Mouse (Mus musculus) cerebellum, adult 2 months (tissue): ENCODE results near the gene Acap1. TPM values are rescaled to one million over a fixed set of nuclear protein-coding genes. Genes with fewer than 3 reads are reported as not detected.
A peak's percentile ranks its signal among the peaks of the same experiment; 100 is the strongest.

Experiments
- DNase-seq, 2 experiments: peaks; one replicate each; pipeline ENCODE4 v3.0.0; 2021
- H3K27ac ChIP-seq: fragments of 200-500 bp; 2 replicates; pipeline ENCODE4 v1.5.1; 2012; ENCODE audit warnings: low read length, control low read depth, inconsistent platforms; ENCODE audit not compliant: insufficient read depth
- H3K27me3 ChIP-seq: fragments of 200-500 bp; 2 replicates; pipeline ENCODE4 v1.6.1; 2012; ENCODE audit warnings: inconsistent platforms, mild to moderate bottlenecking, low read length, moderate library complexity; ENCODE audit not compliant: control insufficient read depth, insufficient read depth
- H3K4me1 ChIP-seq: fragments of 200-500 bp; 2 replicates; pipeline ENCODE4 v1.6.1; 2011; ENCODE audit warnings: low read length; ENCODE audit not compliant: control insufficient read depth, insufficient read depth
- H3K4me3 ChIP-seq: fragments of 200-500 bp; replicated peaks from 2 replicates; pipeline ENCODE3; 2011; ENCODE audit warnings: mild to moderate bottlenecking, low read depth, low read length, control low read depth; ENCODE audit not compliant: insufficient read depth
- CTCF ChIP-seq: fragments of 200-500 bp; IDR thresholded peaks from 2 replicates; pipeline ENCODE4 v1.5.1; 2011; ENCODE audit warnings: low read depth, mild to moderate bottlenecking, control low read depth, low read length, moderate library complexity, borderline replicate concordance; ENCODE audit not compliant: insufficient read depth
- POLR2A ChIP-seq: fragments of 200-500 bp; IDR thresholded peaks from 2 replicates; pipeline ENCODE4 v1.6.1; 2011; ENCODE audit warnings: low read length, control low read depth, borderline replicate concordance; ENCODE audit not compliant: insufficient read depth
- WGBS: fragments of 180-500 bp; shearing (Covaris S2); methylation state at CpG from one replicate; pipeline ENCODE4 v1.1.7; 2018; 5-methylcytosine and 5-hydroxymethylcytosine counted together
- polyA plus RNA-seq: library from polyadenylated mRNA; depleted of rRNA; stranded (reverse); fragments of >200 nt; gene quantifications from 2 replicates; pipeline ENCODE4 v1.2.3, GENCODE M21; 2012

The Acap1 gene
- polyA plus RNA-seq, 1 experiment = 0.18 TPM

- no peaks in the 10 kb centered on the region for H3K27me3 ChIP-seq
Observed at GRCm38 (mm10) chr11:69849128-69849527, 46.2 kb downstream of the Acap1 start.

GRCm38 (mm10) chr11:69848021-69848420 is 47.3 kb downstream of the Acap1 start:
- Histone ChIP-seq H3K27me3 (no peaks in the 10 kb centered on the region), H3K27ac (peak overlapping the region; percentile 29), H3K4me3 (peak overlapping the region; percentile 9), H3K4me1 (peaks cover 14% of the 10 kb centered on the region)
- peak; percentile 76 to 86 for DNase-seq
- WGBS = 33% methylated on average over 6 of the region's 6 CpGs
- no peak for TF ChIP-seq CTCF
- TF ChIP-seq POLR2A = no peak

More at GRCm38 (mm10) chr11:69849128-69849527, 46.2 kb downstream of the Acap1 start:
- H3K4me1 ChIP-seq = peaks cover 14% of the 10 kb centered on the region
- H3K27ac ChIP-seq = no peak overlapping the region
- 87% methylated on average over 9 of the region's 9 CpGs for WGBS
- no peak for TF ChIP-seq CTCF
- TF ChIP-seq POLR2A = no peak
- no peak for DNase-seq
- H3K4me3 ChIP-seq = no peak overlapping the region

GRCm38 (mm10) chr11:69846738-69847688 is 48.3 kb downstream of the Acap1 start:
- Histone ChIP-seq H3K4me3 (peak overlapping the region; percentile 61), H3K27ac (peak overlapping the region; percentile 29), H3K27me3 (no peaks in the 10 kb centered on the region), H3K4me1 (peaks cover 14% of the 10 kb centered on the region)
- peak; percentile 31 to 52 for DNase-seq
- 7% methylated on average over 37 of the region's 37 CpGs for WGBS
- TF ChIP-seq POLR2A = no peak
- TF ChIP-seq CTCF = no peak

GRCm38 (mm10) chr11:69846198-69846680 is 49.1 kb downstream of the Acap1 start, which contains the start of gene Plscr3:
Plscr3 (plus strand) TSS chr11:69846376.
- under 1% methylated on average over 37 of the region's 38 CpGs for WGBS
- H3K4me3 ChIP-seq = peak within 1 kb of the TSS; percentile 61
- H3K27ac ChIP-seq = peak within 1 kb of the TSS; percentile 42
- TF ChIP-seq POLR2A = peak; percentile 73
- TF ChIP-seq CTCF = no peak
- peak; percentile 88 to 92 for DNase-seq
- no peaks in the 10 kb centered on the region for H3K27me3 ChIP-seq
- H3K4me1 ChIP-seq = peaks cover 14% of the 10 kb centered on the region

- DNase-seq = peak in 1 of 2 experiments; percentile 44
- peak overlapping the region; percentile 89 for H3K4me3 ChIP-seq
- WGBS = under 1% methylated on average over 7 of the region's 7 CpGs
- H3K27ac ChIP-seq = peak overlapping the region; percentile 86
- peaks cover 2% of the 10 kb centered on the region; the same call in 1 of the 2 replicates for H3K4me1 ChIP-seq
- no peaks in the 10 kb centered on the region for H3K27me3 ChIP-seq
- TF ChIP-seq POLR2A (no peak), CTCF (no peak)
Observed at GRCm38 (mm10) chr11:69838714-69839104, 56.6 kb downstream of the Acap1 start.

GRCm38 (mm10) chr11:69837952-69838713 is 57.2 kb downstream of the Acap1 start, which contains the start of gene Tmem256:
Tmem256 (plus strand) TSS chr11:69838514.
- H3K4me1 ChIP-seq = peaks cover 5% of the 10 kb centered on the region; the same call in 1 of the 2 replicates
- TF ChIP-seq POLR2A = peak; percentile 82
- TF ChIP-seq CTCF = no peak
- WGBS = under 1% methylated on average over 34 of the region's 34 CpGs

GRCm38 (mm10) chr11:69837604-69837951 is 57.8 kb downstream of the Acap1 start, which contains the start of gene Nlgn2:
Nlgn2 (minus strand) TSS chr11:69837784.
- H3K4me1 ChIP-seq = peaks cover 5% of the 10 kb centered on the region
- no peak for DNase-seq
- H3K27me3 ChIP-seq = no peaks in the 10 kb centered on the region
- peak within 1 kb of the TSS; percentile 86 for H3K27ac ChIP-seq
- H3K4me3 ChIP-seq = peak within 1 kb of the TSS; percentile 98
- TF ChIP-seq CTCF (no peak), POLR2A (peak; percentile 47)
- WGBS = under 1% methylated on average over 32 of the region's 32 CpGs

More at GRCm38 (mm10) chr11:69837952-69838713, 57.2 kb downstream of the Acap1 start, which contains the start of gene Tmem256:
- H3K27ac ChIP-seq = peak within 1 kb of the TSS; percentile 86
- no peaks in the 10 kb centered on the region for H3K27me3 ChIP-seq
- DNase-seq = peak; percentile 97 to 99
- H3K4me3 ChIP-seq = peak within 1 kb of the TSS; percentile 98
